Mouse (Mus musculus) midbrain, embryonic 13.5 days (tissue): Measurements from ENCODE around the gene Olfr279. TPM values are rescaled to one million over a fixed set of nuclear protein-coding genes. Genes with fewer than 3 reads are reported as not detected.
"Not testable (repeated sequence)": the region's sequence is repeated elsewhere in the genome, so short reads cannot be mapped to it uniquely, and the experiment has no call there.

ENCODE experiments used
- ATAC-seq: fragments of 200-750 bp; cut with Nextera tagmentation; 2 replicates; pipeline ENCODE4 v1.8.0; 2017; ENCODE audit warnings: mild to moderate bottlenecking, moderate TSS enrichment, moderate library complexity
- H3K27ac ChIP-seq: fragments of 300-500 bp; sonication (generic); 2 replicates; pipeline ENCODE4 v1.5.1; 2015; ENCODE audit warnings: inconsistent platforms, mild to moderate bottlenecking, moderate library complexity
- H3K27me3 ChIP-seq: fragments of 300-500 bp; sonication (generic); 2 replicates; pipeline ENCODE4 v1.6.1; 2015; ENCODE audit warnings: mild to moderate bottlenecking, inconsistent platforms
- H3K36me3 ChIP-seq: fragments of 300-500 bp; sonication (generic); 2 replicates; pipeline ENCODE4 v1.6.1; 2015; ENCODE audit warnings: mild to moderate bottlenecking, inconsistent platforms
- H3K4me1 ChIP-seq: fragments of 300-500 bp; sonication (generic); replicated peaks from 2 replicates; pipeline ENCODE4 v1.6.1; 2015; ENCODE audit warnings: inconsistent platforms
- H3K4me2 ChIP-seq: fragments of 300-500 bp; sonication (generic); replicated peaks from 2 replicates; pipeline ENCODE4 v1.6.1; 2015; ENCODE audit warnings: moderate library complexity, mild to moderate bottlenecking, inconsistent platforms
- H3K4me3 ChIP-seq: fragments of 300-500 bp; sonication (generic); replicated peaks from 2 replicates; pipeline ENCODE4 v1.5.1; 2015; ENCODE audit warnings: mild to moderate bottlenecking, inconsistent platforms
- H3K9ac ChIP-seq: fragments of 300-500 bp; sonication (generic); replicated peaks from 2 replicates; pipeline ENCODE4 v1.6.1; 2015; ENCODE audit warnings: mild to moderate bottlenecking, inconsistent platforms
- H3K9me3 ChIP-seq: fragments of 300-500 bp; sonication (generic); 2 replicates; pipeline ENCODE4 v1.6.1; 2016; ENCODE audit warnings: mild to moderate bottlenecking, inconsistent platforms
- WGBS: fragments of 180-500 bp; shearing (Covaris S2); methylation state at CpG from one replicate; pipeline ENCODE4 v1.1.7; 2015; 5-methylcytosine and 5-hydroxymethylcytosine counted together
- polyA plus RNA-seq: library from polyadenylated mRNA; unstranded; fragments of >200 nt; fragmentation: Nextera tagmentation; extraction: Ambion mirVana; gene quantifications from 2 replicates; pipeline ENCODE4 v1.2.1, GENCODE M21; 2015

Olfr279 gene
- polyA plus RNA-seq, 1 experiment from 2014 or later, result not detected

DNA sequence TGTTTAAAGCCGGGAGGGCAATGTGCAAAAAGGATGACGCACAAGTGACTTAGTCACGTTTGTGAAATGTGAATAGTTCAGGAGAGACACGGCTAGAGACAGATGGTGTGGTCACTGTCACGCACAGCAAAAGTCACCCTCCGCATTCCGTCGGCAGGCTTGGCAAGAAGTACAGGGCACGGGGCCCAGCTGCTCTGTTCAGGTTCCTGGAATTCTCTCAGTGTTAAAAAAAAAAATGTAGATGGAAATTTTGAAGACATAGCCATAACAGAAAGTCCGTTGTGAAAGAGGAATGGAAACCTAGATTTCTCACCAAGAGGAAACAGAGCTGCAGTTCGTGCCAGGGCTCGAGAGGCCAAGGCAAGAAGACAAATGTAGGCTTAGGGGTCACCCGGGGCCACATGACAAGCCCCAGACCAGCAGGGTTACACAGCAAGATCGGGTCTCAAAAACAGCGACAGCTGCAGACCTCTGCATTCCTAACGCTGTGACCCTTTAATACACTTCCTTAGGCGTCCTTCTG is 20.7 kb downstream of the Olfr279 start:
- Histone ChIP-seq H3K9me3 (no peaks in the 10 kb centered on the region), H3K36me3 (peaks cover 15% of the 10 kb centered on the region), H3K27ac (no peak overlapping the region), H3K4me1 (peaks cover 8% of the 10 kb centered on the region), H3K4me2 (no peak overlapping the region), H3K9ac (no peak overlapping the region), H3K4me3 (no peak overlapping the region), H3K27me3 (no peaks in the 10 kb centered on the region)
- no peak for ATAC-seq
- WGBS, result 55% methylated on average over 17 of the region's 17 CpGs

DNA sequence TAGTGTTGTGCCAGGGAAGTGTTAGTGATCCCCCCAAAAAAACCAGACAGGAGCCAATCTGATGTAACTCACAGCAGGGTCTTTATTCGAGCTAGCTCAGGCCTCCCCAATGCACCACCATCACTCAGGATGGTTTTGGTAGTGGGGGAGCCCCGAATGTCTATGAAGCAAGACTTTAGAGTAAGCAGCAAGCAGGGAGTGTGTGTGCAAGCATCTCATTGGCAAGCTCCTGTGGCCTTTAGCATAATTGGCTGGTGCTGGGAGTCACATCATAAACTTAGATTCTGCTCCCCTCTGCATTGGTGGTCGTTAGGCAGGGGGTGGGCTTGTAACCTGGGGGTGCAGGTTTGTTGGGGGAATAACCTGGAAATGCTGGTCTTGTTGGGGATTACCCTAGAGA is 21.5 kb downstream of the Olfr279 start:
- not testable (repeated sequence) for H3K9me3 ChIP-seq, H3K27me3 ChIP-seq, H3K4me1 ChIP-seq, ATAC-seq, H3K4me2 ChIP-seq, H3K9ac ChIP-seq, H3K27ac ChIP-seq, H3K4me3 ChIP-seq
- H3K36me3 ChIP-seq, result peaks cover 22% of the 10 kb centered on the region
- 80% methylated on average over 3 of the region's 3 CpGs for WGBS

DNA sequence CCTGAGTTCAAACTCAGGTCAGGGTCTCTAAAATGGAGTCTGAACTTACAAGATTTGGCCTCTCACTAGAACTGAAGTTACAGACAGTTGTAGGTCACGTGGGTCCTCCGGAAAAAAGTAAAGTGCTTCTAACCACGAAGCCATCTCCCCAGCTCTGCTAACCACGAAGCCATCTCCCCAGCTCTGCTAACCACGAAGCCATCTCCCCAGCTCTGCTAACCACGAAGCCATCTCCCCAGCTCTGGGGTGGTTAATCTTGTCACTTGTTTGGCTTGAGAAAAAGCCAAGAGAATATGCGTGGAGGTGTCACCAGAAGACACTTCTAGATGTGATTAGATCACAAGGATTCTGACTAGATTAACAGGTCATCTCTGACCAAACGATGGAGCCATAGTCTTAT is 21.9 kb downstream of the Olfr279 start:
- 89% methylated on average over 8 of the region's 8 CpGs for WGBS
- Histone ChIP-seq H3K27me3 (no peaks in the 10 kb centered on the region), H3K9me3 (no peaks in the 10 kb centered on the region), H3K4me3 (no peak overlapping the region), H3K36me3 (peaks cover 22% of the 10 kb centered on the region), H3K4me2 (no peak overlapping the region), H3K4me1 (peaks cover 8% of the 10 kb centered on the region), H3K9ac (no peak overlapping the region), H3K27ac (no peak overlapping the region)
- ATAC-seq, result no peak

DNA sequence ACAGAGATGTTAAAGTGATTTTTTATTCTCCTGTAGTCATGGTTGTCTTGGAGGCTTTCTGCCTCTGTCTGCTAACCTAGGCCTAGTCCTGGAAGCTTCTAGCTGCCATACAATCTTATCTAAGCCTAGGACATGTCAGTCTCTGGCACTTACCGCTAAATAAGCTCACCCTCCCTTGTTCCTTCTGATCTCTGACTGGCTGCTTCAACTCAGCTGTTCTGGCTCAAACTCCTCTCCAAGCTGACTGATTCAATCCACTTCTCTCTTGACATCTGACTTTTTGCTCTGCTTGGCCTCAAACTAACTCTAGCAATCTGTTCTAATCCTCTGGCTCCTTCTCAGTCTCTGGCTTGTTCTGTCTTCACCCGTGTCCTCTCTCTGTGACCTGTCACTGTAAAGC is 22.6 kb downstream of the Olfr279 start:
- WGBS, result 88% methylated on average over 2 of the region's 2 CpGs
- H3K9ac ChIP-seq, H3K9me3 ChIP-seq, ATAC-seq, H3K4me1 ChIP-seq, H3K27ac ChIP-seq, H3K4me3 ChIP-seq, H3K27me3 ChIP-seq, H3K4me2 ChIP-seq: not testable (repeated sequence)
- H3K36me3 ChIP-seq, result peaks cover 28% of the 10 kb centered on the region

DNA sequence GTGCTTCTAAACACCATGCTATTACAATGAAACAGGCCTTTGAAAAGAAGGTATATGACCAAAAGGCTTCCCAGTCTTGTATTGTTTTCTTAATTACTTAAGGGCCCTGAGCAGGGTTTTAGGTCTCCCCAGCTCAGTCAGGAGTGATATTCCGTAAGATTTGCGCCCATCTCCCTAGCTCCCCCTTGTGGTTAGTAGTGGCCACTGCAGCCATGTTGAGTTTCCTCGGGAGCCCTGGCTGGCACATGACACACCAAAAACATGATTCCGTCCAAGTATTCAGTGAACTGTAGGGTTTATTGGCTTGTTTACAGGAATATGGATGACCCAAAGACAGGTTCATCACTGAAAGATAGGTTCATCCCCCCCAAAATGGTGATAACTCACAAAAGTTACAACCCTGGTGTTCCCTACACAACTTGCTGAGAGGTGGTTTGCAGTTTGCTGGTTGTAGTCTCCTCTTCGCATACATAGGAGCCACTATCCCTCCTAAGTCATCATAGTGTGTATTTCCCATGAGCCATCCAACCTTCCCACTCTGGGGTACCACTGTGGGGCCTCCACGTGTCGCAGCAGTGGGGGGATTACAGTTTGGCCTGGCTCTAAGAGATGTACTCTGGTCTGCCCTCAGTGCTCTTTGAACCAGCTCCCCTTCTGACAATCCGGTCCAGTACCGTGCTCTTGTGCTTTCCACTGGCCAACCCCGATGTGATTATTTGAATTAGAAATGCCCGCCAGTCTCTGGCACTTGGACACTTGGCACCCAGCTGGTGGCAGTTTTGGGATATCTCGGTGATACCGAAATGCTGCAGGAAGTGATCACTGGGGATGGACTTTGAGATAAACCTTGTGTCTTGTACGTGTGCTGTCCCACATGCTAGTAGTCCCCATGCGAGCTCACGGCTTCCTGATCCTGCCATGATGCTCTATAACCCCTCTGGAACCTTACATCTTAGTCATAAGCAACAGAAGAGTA is 25.5 kb downstream of the Olfr279 start:
- H3K9me3 ChIP-seq, result no peaks in the 10 kb centered on the region
- ATAC-seq, result 0 out of 2 replicates have a peak, but pooled peaks have one; percentile 24
- 72% methylated on average over 16 of the region's 16 CpGs for WGBS
- no peaks in the 10 kb centered on the region for H3K27me3 ChIP-seq
- H3K9ac ChIP-seq, result no peak overlapping the region
- H3K27ac ChIP-seq, result no peak overlapping the region
- H3K4me1 ChIP-seq, result 0 out of 2 replicates have a peak, but pooled peaks cover 3% of the 10 kb centered on the region
- no peak overlapping the region for H3K4me2 ChIP-seq
- no peak overlapping the region for H3K4me3 ChIP-seq
- H3K36me3 ChIP-seq, result peaks cover 54% of the 10 kb centered on the region

DNA sequence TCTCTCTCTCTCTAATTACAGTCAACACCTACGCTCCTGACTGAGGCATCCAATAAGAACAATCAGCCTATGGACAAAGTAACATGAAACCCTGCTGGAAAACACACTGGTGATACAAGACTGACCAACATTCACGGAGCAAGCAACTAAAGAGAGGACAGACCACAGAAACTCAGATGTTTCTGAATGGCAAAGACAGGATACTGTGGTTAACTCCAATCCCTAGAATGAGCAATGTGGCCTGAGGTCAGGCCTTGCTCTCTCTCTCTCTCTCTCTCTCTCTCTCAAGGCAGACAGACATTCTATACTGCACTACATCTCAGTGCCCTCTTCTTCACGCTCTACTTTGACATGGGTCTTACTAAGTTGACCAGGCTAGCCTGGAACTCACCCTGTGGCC is 29.0 kb downstream of the Olfr279 start:
- no peak overlapping the region for H3K27ac ChIP-seq
- H3K9me3 ChIP-seq, result no peaks in the 10 kb centered on the region
- WGBS, result 95% methylated on average over 3 of the region's 3 CpGs
- no peak overlapping the region for H3K4me2 ChIP-seq
- ATAC-seq, result no peak
- H3K4me3 ChIP-seq, result no peak overlapping the region
- no peak overlapping the region for H3K9ac ChIP-seq
- H3K36me3 ChIP-seq, result peaks cover 78% of the 10 kb centered on the region
- no peaks in the 10 kb centered on the region for H3K27me3 ChIP-seq
- H3K4me1 ChIP-seq, result 0 out of 2 replicates have a peak, but pooled peaks cover 3% of the 10 kb centered on the region

DNA sequence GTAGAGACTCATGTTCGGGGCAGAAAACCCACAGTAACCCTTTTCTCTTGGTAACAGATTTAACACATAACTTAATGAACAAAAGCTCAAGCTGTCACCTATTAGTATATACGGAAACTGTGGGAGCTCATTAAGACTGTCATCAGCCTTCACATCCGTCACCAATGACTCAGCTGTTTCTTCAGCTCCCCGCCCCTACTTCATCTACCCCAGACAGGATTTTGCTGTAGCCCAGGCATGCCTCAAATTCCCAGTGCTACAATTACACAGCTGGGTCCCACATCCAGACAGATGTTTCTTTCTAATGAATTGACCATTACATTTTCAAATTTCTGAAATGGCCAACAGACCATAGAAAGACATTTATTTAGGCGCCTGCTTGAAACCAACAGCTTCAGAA is 33.9 kb downstream of the Olfr279 start:
- Histone ChIP-seq H3K9me3 (no peaks in the 10 kb centered on the region), H3K9ac (no peak overlapping the region), H3K4me2 (no peak overlapping the region), H3K27me3 (no peaks in the 10 kb centered on the region), H3K27ac (no peak overlapping the region), H3K4me3 (no peak overlapping the region), H3K36me3 (peaks cover 89% of the 10 kb centered on the region), H3K4me1 (peaks cover 6% of the 10 kb centered on the region)
- WGBS, result 77% methylated on average over 5 of the region's 5 CpGs
- no peak for ATAC-seq

DNA sequence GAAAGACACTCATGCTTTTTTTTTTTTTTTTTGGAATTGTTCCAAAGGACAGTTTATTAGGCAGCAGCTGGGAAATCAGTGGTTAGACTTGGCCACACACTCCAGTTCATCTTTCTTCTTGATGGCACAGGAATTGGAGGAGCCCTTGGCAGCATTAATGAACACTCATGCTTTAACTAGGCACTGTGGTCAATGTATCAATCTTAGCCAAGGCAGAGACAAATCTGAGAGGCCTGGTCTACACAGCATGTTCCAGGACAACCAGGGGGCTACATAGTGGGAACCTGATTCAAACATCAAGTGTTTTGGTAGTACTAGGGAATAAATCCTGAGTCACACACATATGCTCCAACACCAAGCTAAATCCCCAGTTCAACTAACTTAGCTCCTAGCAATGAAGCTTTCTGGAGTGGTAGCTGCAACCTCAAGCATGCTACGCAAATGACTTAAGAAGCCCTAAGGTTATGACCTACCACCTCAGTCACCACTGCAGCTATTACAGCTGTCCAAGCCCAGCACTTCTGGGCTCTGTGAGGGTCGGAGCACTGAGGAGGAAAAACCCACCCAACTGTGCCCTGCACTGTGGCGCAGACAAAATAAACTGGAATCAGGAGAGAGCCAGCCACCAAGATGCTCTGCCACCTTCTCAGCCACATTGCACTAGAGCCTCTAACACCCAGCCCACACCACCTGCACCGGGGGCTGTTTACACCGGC is 35.0 kb downstream of the Olfr279 start:
- Histone ChIP-seq H3K27ac (no peak overlapping the region), H3K9ac (no peak overlapping the region), H3K4me3 (no peak overlapping the region), H3K36me3 (peaks cover 86% of the 10 kb centered on the region), H3K4me2 (no peak overlapping the region), H3K4me1 (peaks cover 15% of the 10 kb centered on the region), H3K27me3 (no peaks in the 10 kb centered on the region), H3K9me3 (no peaks in the 10 kb centered on the region)
- WGBS, result 97% methylated on average over 5 of the region's 5 CpGs
- ATAC-seq, result no peak

DNA sequence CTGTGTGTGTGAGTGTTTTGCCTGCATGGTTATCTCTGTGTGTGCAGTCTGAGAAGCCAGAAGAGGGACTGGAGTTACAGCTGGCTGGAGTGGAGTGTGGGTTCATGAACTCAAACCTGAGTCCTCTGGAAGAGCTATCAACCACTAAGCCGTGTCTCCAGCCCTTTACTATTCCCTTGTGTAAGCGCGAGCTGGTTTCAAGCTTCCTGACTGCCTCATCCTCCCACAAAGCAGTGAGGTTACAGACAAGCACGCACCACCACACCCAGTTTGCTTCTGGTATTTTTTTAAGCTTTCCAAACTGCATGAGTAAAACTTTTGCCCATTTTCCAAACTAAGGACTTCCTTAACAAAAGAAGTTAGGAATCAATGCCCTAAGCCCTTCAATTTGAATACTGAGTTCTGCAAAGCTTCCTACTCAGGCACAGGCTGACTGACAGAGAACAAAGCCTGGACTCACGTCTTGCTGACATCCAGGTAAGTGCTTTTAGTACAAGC is 35.9 kb downstream of the Olfr279 start:
- H3K27me3 ChIP-seq, result no peaks in the 10 kb centered on the region
- H3K9ac ChIP-seq, result no peak overlapping the region
- H3K27ac ChIP-seq, result no peak overlapping the region
- H3K4me2 ChIP-seq, result no peak overlapping the region
- ATAC-seq, result no peak
- H3K4me3 ChIP-seq, result no peak overlapping the region
- peaks cover 77% of the 10 kb centered on the region for H3K36me3 ChIP-seq
- no peaks in the 10 kb centered on the region for H3K9me3 ChIP-seq
- WGBS, result 90% methylated on average over 5 of the region's 5 CpGs
- peaks cover 22% of the 10 kb centered on the region for H3K4me1 ChIP-seq

DNA sequence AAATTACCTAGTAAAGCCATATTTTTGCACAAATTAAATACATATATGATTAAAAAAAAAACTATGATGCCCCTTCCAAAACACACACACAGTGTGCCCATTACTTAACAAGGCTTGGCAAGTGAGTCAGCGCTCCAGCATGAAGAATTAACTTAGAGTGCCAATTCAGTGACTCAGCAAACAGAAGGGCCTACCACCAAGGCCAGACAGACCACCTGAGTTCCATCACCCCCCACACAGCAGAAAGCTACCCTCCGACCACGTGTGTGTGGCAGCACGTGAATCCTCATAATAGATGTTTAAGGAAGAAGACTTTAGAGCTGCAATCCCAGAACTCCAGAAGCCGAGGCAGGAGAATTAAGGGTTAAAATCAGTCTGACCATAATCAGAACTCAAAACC is 40.1 kb downstream of the Olfr279 start:
- H3K4me2 ChIP-seq, result peak overlapping the region; percentile 88
- no peak for ATAC-seq
- H3K27ac ChIP-seq, result no peak overlapping the region
- H3K9me3 ChIP-seq, result no peaks in the 10 kb centered on the region
- peaks cover 41% of the 10 kb centered on the region for H3K36me3 ChIP-seq
- H3K27me3 ChIP-seq, result no peaks in the 10 kb centered on the region
- WGBS, result 42% methylated on average over 5 of the region's 5 CpGs
- H3K4me1 ChIP-seq, result peaks cover 22% of the 10 kb centered on the region
- H3K9ac ChIP-seq, result peak overlapping the region; percentile 92
- peak overlapping the region; percentile 86 for H3K4me3 ChIP-seq

DNA sequence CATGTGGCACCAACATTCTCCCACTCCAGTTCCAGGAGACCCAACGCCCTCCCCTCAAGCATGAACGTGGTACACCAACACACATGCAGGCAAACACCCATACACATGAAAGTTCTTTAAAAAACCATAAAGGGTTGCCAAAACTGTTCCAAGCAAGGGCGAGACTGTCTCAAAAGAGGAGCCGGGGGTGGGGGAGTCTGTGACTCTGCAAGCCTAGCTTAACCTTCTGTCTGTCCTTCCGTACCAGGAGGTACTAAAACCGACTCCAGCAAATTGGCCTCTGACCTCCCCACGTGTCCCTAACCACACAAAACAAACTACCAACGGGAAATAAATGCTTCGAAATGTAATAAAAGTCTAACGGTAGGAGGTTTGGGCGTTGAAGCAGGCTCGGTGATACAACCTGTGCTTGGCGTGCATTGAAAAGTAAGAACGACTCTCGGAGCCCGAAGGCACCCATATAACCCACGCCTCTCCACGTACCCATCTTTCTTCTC is 40.9 kb downstream of the Olfr279 start:
- Histone ChIP-seq H3K27me3 (no peaks in the 10 kb centered on the region), H3K9me3 (no peaks in the 10 kb centered on the region), H3K9ac (peak overlapping the region; percentile 92), H3K36me3 (peaks cover 33% of the 10 kb centered on the region), H3K4me2 (peak overlapping the region; percentile 88), H3K27ac (peak overlapping the region; percentile 99; the same call in 1 of the 2 replicates), H3K4me1 (peaks cover 22% of the 10 kb centered on the region), H3K4me3 (peak overlapping the region; percentile 86)
- WGBS, result under 1% methylated on average over 18 of the region's 18 CpGs
- no peak for ATAC-seq
